Mouse (Mus musculus) thymus, postnatal 10 days (tissue): Measurements from ENCODE around the gene Pih1d1.
A peak's percentile ranks its signal among the peaks of the same experiment; 100 is the strongest.

ENCODE experiments used
- DNase-seq, 2 experiments: peaks; one replicate each; pipeline ENCODE4 v3.0.0; 2021; ENCODE audit warnings: low spot score in 2 of 2

Pih1d1 gene

GRCm38 (mm10) chr7:45167761-45168445, 13.8 kb downstream of the Pih1d1 start:
- DNase-seq = no peak

- DNase-seq = no peak
Observed at GRCm38 (mm10) chr7:45168656-45169055, 14.6 kb downstream of the Pih1d1 start.

GRCm38 (mm10) chr7:45169495-45169894, 15.4 kb downstream of the Pih1d1 start:
- DNase-seq = no peak

GRCm38 (mm10) chr7:45172974-45173373, 18.9 kb downstream of the Pih1d1 start:
- DNase-seq = peak in 1 of 2 experiments; percentile 54

- DNase-seq = peak in 1 of 2 experiments; percentile 30
Observed at GRCm38 (mm10) chr7:45173772-45174171, 19.7 kb downstream of the Pih1d1 start.

GRCm38 (mm10) chr7:45174567-45175280, 20.6 kb downstream of the Pih1d1 start:
- no peak for DNase-seq

GRCm38 (mm10) chr7:45175398-45175797, 21.3 kb downstream of the Pih1d1 start:
- DNase-seq = no peak

GRCm38 (mm10) chr7:45175929-45176328, 21.8 kb downstream of the Pih1d1 start:
- DNase-seq = no peak

- DNase-seq = no peak
Observed at GRCm38 (mm10) chr7:45176356-45176755, 22.3 kb downstream of the Pih1d1 start.

GRCm38 (mm10) chr7:45178550-45178949, 24.4 kb downstream of the Pih1d1 start:
- no peak for DNase-seq

- no peak for DNase-seq
Observed at GRCm38 (mm10) chr7:45179469-45179868, 25.4 kb downstream of the Pih1d1 start, which contains the start of gene Gfy. Gene Gfy, minus strand, starts transcription at chr7:45179569.

GRCm38 (mm10) chr7:45180896-45181477, 26.9 kb downstream of the Pih1d1 start, which contains the start of gene Pth2:
Gene Pth2, plus strand, starts transcription at chr7:45180995.
- no peak for DNase-seq

- DNase-seq = no peak
Observed at GRCm38 (mm10) chr7:45181540-45181939, 27.4 kb downstream of the Pih1d1 start.

GRCm38 (mm10) chr7:45182199-45182601, 28.1 kb downstream of the Pih1d1 start:
- peak; percentile 83 to 87 for DNase-seq

GRCm38 (mm10) chr7:45182606-45183005, 28.5 kb downstream of the Pih1d1 start:
- DNase-seq = no peak

- DNase-seq = no peak
Observed at GRCm38 (mm10) chr7:45183672-45184071, 29.6 kb downstream of the Pih1d1 start.

GRCm38 (mm10) chr7:45185921-45186320, 31.8 kb downstream of the Pih1d1 start:
- no peak for DNase-seq

GRCm38 (mm10) chr7:45189600-45189999, 35.5 kb downstream of the Pih1d1 start:
- no peak for DNase-seq

- DNase-seq = no peak
Observed at GRCm38 (mm10) chr7:45190186-45190585, 36.1 kb downstream of the Pih1d1 start.

GRCm38 (mm10) chr7:45191161-45191560, 37.1 kb downstream of the Pih1d1 start:
- no peak for DNase-seq

- DNase-seq = no peak
Observed at GRCm38 (mm10) chr7:45191803-45192363, 37.8 kb downstream of the Pih1d1 start.

GRCm38 (mm10) chr7:45192585-45193310, 38.6 kb downstream of the Pih1d1 start:
- no peak for DNase-seq
